Mouse (Mus musculus) forebrain, embryonic 12.5 days (tissue): ENCODE measurements around the gene Ptprg. TPM values are rescaled to one million over a fixed set of nuclear protein-coding genes. Genes with fewer than 3 reads are reported as not detected.

Experiments used
- ATAC-seq: fragments of 200-750 bp; cut with Nextera tagmentation; 2 replicates; pipeline ENCODE4 v1.8.0; 2017; ENCODE audit warnings: moderate TSS enrichment; ENCODE audit not compliant: low FRiP score
- H3K27ac ChIP-seq: fragments of 300-500 bp; sonication (generic); 2 replicates; pipeline ENCODE4 v1.5.1; 2016; ENCODE audit warnings: mild to moderate bottlenecking
- H3K27me3 ChIP-seq: fragments of 300-500 bp; sonication (generic); 2 replicates; pipeline ENCODE4 v1.6.1; 2016; ENCODE audit warnings: mild to moderate bottlenecking
- H3K36me3 ChIP-seq: fragments of 300-500 bp; sonication (generic); replicated peaks from 2 replicates; pipeline ENCODE4 v1.6.1; 2016; ENCODE audit warnings: mild to moderate bottlenecking
- H3K4me1 ChIP-seq: fragments of 300-500 bp; sonication (generic); 2 replicates; pipeline ENCODE4 v1.6.1; 2016
- H3K4me2 ChIP-seq: fragments of 300-500 bp; sonication (generic); 2 replicates; pipeline ENCODE4 v1.6.1; 2016; ENCODE audit warnings: mild to moderate bottlenecking, moderate library complexity
- H3K4me3 ChIP-seq: fragments of 300-500 bp; sonication (generic); replicated peaks from 2 replicates; pipeline ENCODE4 v1.5.1; 2016; ENCODE audit warnings: mild to moderate bottlenecking
- H3K9ac ChIP-seq: fragments of 300-500 bp; sonication (generic); 2 replicates; pipeline ENCODE4 v1.6.1; 2016; ENCODE audit warnings: mild to moderate bottlenecking
- H3K9me3 ChIP-seq: fragments of 300-500 bp; sonication (generic); 2 replicates; pipeline ENCODE4 v1.6.1; 2016
- WGBS: fragments of 180-500 bp; shearing (Covaris S2); methylation state at CpG from one replicate; pipeline ENCODE4 v1.1.7; 2016; 5-methylcytosine and 5-hydroxymethylcytosine counted together
- polyA plus RNA-seq: library from polyadenylated mRNA; unstranded; fragments of >200 nt; fragmentation: Nextera tagmentation; extraction: Ambion mirVana; gene quantifications from 2 replicates; pipeline ENCODE4 v1.2.1, GENCODE M21; 2016

Gene Ptprg
- polyA plus RNA-seq, 1 experiment from 2014 or later: 44.9 TPM

DNA sequence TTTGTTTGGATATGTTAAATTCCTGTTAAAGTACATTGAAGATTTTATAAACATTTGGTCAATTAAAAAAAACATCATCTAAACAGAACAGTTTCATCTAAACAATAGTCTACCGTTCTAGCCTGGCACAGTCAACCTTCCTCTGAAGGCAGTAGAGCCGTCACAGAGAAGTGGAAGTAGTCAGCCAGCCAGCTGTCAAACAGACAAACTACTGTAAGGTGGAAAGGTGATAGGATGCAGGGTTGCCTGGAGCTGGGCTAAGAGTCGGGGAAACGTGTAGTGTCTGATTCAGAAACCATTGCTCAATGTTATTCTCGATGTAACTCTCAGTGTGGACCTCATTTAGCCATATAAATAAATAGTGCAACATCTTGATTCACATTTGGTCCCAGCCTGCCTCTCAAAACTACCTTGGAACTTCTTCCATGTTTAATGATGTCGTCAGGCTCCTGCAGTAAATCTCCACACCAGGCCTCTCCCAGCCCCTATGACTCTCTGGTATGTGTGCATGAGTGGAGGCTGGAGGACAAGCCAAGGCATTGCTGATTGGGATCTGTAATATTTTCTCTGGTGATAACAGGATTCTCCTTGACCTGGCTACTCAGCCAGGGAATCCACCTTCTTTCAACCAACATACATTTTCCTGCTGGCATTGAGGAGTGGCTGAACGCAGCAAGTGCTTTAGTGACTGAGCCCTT lies 178.0 kb downstream of the Ptprg start:
- H3K27me3 ChIP-seq: no peaks in the 10 kb centered on the region
- H3K4me1 ChIP-seq: no peaks in the 10 kb centered on the region
- no peak overlapping the region for H3K4me3 ChIP-seq
- no peaks in the 10 kb centered on the region for H3K36me3 ChIP-seq
- H3K9ac ChIP-seq: no peak overlapping the region
- H3K4me2 ChIP-seq: no peak overlapping the region
- WGBS: 83% methylated on average over 7 of the region's 7 CpGs
- no peaks in the 10 kb centered on the region for H3K9me3 ChIP-seq
- H3K27ac ChIP-seq: no peak overlapping the region
- ATAC-seq: no peak

DNA sequence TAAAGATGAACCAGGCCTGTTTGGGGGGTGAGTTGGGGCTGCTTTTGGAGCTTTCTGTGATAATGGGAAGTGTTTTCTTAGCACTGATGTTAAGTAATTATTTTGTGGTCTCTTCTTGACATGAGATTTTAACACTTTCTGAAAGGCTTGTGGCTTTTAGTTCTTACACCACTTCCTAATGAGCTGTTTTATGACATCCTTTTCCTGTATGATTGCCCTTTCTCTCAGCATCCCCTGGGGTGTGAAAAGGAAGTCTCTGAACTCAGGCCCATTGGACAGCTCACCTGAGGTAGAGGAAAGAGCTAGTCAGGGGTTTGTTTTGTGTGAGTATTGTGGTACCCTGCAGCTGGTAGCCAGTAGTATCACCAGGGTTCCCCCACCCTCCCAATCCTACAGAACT lies 179.0 kb downstream of the Ptprg start:
- no peak overlapping the region for H3K9ac ChIP-seq
- H3K9me3 ChIP-seq: no peaks in the 10 kb centered on the region
- no peak for ATAC-seq
- H3K4me2 ChIP-seq: no peak overlapping the region
- no peak overlapping the region for H3K27ac ChIP-seq
- H3K4me3 ChIP-seq: no peak overlapping the region
- no peaks in the 10 kb centered on the region for H3K36me3 ChIP-seq
- no peaks in the 10 kb centered on the region for H3K4me1 ChIP-seq
- no peaks in the 10 kb centered on the region for H3K27me3 ChIP-seq

DNA sequence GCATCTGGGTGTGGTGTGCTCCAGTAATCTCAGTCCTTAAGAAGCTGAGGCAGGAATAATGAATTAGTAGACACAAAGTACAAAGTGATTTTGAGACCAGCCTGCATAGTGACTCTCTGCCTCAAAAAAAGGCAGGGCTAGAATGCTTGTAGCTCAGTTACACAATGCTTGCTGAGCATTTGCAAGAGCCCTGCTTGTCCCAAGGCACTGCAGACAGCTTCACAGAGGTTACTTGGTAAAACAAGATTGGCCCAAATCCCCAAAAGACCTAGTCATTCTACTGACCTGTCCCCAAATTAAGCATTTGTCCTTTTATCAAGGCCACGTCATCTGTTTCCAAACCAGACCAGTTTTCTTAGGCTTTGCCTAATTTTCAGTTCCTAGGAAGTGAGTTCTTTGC lies 190.4 kb downstream of the Ptprg start:
- ATAC-seq: no peak
- 91% methylated on average over 1 of the region's 1 CpGs for WGBS

DNA sequence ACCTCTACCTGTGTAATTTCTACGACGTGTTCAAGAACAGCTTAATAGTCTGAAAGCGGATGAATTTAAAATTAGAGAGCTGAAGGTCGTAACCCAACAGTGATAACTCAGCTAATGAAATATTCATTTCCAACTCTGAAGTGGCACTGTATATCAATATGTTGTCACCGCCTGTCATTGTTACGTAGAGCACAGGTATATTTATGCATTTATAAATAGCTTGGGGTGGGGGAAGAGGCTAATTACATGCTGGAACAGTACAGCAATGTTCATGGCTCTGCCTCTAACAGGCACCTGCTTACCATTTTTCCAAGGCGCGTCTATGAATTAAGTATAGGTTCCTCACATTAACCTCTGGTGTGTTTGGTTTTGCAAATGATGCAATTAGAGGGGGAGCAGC lies 199.3 kb downstream of the Ptprg start:
- Histone ChIP-seq H3K4me2 (no peak overlapping the region), H3K27me3 (no peaks in the 10 kb centered on the region), H3K9ac (no peak overlapping the region), H3K36me3 (no peaks in the 10 kb centered on the region), H3K4me1 (peaks cover 10% of the 10 kb centered on the region), H3K4me3 (no peak overlapping the region), H3K27ac (no peak overlapping the region), H3K9me3 (no peaks in the 10 kb centered on the region)
- 71% methylated on average over 8 of the region's 8 CpGs for WGBS
- ATAC-seq: peak; percentile 64; the same call in 1 of the 2 replicates

More for the DNA sequence above, 190.4 kb downstream of the Ptprg start:
- no peaks in the 10 kb centered on the region for H3K4me1 ChIP-seq
- H3K4me2 ChIP-seq: no peak overlapping the region
- H3K36me3 ChIP-seq: no peaks in the 10 kb centered on the region
- no peak overlapping the region for H3K4me3 ChIP-seq
- no peaks in the 10 kb centered on the region for H3K9me3 ChIP-seq
- no peaks in the 10 kb centered on the region for H3K27me3 ChIP-seq
- H3K9ac ChIP-seq: no peak overlapping the region
- H3K27ac ChIP-seq: no peak overlapping the region

DNA sequence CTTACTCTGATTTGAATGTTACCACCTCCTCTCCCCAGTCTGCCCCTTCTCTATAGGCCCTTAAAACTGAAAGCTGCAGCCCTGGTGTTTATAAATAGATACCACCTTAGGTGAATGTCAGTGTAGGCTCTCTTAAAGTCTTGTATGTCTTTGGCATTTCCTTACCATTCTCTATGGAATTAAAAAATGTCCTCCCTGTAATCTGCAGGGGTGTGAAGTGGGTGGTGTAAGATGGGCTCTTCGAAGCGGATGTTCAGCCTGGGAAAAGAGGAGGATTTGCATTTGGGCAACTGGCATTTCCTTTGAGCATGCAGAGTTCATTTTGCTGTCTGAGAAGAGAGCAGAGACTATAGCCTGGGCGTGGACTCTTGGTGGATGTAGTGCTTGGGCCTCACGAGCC lies 201.3 kb downstream of the Ptprg start:
- H3K4me1 ChIP-seq: peaks cover 10% of the 10 kb centered on the region
- no peak overlapping the region for H3K27ac ChIP-seq
- H3K36me3 ChIP-seq: no peaks in the 10 kb centered on the region
- H3K9me3 ChIP-seq: no peaks in the 10 kb centered on the region
- H3K4me2 ChIP-seq: no peak overlapping the region
- H3K27me3 ChIP-seq: no peaks in the 10 kb centered on the region
- WGBS: 85% methylated on average over 4 of the region's 4 CpGs
- ATAC-seq: no peak
- no peak overlapping the region for H3K4me3 ChIP-seq
- no peak overlapping the region for H3K9ac ChIP-seq

DNA sequence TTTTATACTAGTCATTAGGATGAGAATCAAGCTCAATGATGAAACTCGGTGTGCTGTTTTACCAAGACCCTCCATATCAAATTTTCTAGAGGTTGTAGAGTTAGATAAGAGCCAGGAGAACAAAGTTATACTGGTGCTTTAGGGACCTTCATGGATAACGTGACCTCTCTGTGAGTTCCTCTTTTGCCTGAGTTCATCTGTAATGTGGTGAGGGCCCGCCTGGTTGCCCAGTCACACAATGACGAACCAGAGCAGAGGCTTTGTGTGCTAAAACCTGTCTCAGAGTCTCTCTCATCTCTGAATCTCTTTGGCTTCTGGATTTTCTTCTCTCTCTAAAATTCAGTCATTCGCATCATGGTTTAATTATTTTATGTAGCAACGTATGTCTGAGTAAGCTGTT lies 204.9 kb downstream of the Ptprg start:
- Histone ChIP-seq H3K9ac (no peak overlapping the region), H3K27ac (no peak overlapping the region), H3K27me3 (no peaks in the 10 kb centered on the region), H3K9me3 (no peaks in the 10 kb centered on the region), H3K36me3 (no peaks in the 10 kb centered on the region), H3K4me2 (no peak overlapping the region), H3K4me1 (peaks cover 12% of the 10 kb centered on the region), H3K4me3 (no peak overlapping the region)
- 83% methylated on average over 6 of the region's 6 CpGs for WGBS
- ATAC-seq: no peak

DNA sequence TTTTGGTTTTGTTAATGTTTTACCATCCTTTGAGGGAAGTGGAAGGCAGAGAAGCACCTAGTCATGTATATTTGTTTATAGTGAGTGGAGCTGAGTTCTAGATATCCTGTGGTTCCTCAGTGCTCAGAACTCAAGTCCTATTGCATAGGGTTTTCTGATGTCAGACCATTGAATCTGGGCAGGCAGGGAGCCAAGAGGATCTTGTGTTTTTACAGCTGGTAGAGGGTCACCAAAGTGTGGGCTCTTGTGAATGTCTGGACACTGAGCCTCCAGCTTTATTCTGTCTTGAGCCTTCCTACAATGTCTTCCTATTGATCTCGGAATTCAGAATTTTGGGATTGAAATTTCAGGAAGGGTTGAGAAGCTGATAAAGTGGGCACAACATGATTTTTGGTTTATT lies 206.0 kb downstream of the Ptprg start:
- 0 out of 2 replicates have a peak, but pooled peaks cover 2% of the 10 kb centered on the region for H3K4me1 ChIP-seq
- 84% methylated on average over 1 of the region's 1 CpGs for WGBS
- H3K9me3 ChIP-seq: no peaks in the 10 kb centered on the region
- H3K4me3 ChIP-seq: no peak overlapping the region
- no peak overlapping the region for H3K27ac ChIP-seq
- H3K27me3 ChIP-seq: no peaks in the 10 kb centered on the region
- H3K36me3 ChIP-seq: no peaks in the 10 kb centered on the region
- no peak overlapping the region for H3K9ac ChIP-seq
- no peak for ATAC-seq
- no peak overlapping the region for H3K4me2 ChIP-seq

DNA sequence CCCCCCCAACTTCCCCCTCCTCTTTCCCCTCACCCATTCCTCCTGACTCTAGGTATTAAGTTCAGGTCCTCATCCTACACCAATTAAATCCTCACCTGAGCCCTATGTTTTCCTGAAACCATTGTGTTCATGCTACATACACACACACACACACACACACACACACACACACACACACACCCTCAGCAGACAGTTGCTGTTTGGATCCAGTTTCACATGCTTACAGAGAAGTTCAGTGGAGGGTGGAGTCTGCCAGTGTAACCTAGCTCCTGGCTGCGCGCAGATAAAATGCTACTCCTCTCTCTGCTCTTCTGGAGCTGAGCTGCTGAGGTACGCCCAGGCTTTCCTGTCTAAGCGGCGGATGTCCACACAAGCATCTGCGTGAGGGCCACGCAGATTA lies 209.7 kb downstream of the Ptprg start:
- WGBS: 74% methylated on average over 7 of the region's 7 CpGs
- ATAC-seq: no peak
- no peak overlapping the region for H3K27ac ChIP-seq
- H3K9me3 ChIP-seq: no peaks in the 10 kb centered on the region
- H3K4me2 ChIP-seq: no peak overlapping the region
- no peak overlapping the region for H3K9ac ChIP-seq
- H3K4me1 ChIP-seq: peaks cover 11% of the 10 kb centered on the region
- H3K4me3 ChIP-seq: no peak overlapping the region
- H3K27me3 ChIP-seq: no peaks in the 10 kb centered on the region
- H3K36me3 ChIP-seq: no peaks in the 10 kb centered on the region

DNA sequence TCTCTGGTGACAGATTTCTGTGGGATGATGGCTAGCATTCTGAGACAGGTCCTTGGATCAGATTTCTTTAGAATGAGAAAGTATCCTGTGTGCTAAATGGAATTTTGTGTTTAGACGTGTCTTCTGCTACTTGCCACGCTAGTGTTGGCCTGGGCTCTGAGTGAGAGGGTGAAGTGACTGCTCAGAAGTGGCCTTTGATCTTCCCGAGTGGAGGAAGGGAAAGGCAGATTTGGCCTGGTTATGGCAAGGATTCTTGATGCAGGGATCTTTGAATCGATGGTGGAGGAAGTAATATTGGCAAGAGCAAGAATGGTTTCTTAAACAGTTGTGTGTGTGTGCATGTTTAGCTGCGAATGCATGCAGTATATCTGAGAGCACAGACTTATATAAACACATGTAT lies 219.4 kb downstream of the Ptprg start:
- 77% methylated on average over 5 of the region's 5 CpGs for WGBS
- H3K4me2 ChIP-seq: no peak overlapping the region
- no peak overlapping the region for H3K27ac ChIP-seq
- no peaks in the 10 kb centered on the region for H3K36me3 ChIP-seq
- H3K4me1 ChIP-seq: peaks cover 33% of the 10 kb centered on the region
- H3K9ac ChIP-seq: no peak overlapping the region
- H3K4me3 ChIP-seq: no peak overlapping the region
- H3K9me3 ChIP-seq: no peaks in the 10 kb centered on the region
- no peaks in the 10 kb centered on the region; the same call in 1 of the 2 replicates for H3K27me3 ChIP-seq
- no peak for ATAC-seq

DNA sequence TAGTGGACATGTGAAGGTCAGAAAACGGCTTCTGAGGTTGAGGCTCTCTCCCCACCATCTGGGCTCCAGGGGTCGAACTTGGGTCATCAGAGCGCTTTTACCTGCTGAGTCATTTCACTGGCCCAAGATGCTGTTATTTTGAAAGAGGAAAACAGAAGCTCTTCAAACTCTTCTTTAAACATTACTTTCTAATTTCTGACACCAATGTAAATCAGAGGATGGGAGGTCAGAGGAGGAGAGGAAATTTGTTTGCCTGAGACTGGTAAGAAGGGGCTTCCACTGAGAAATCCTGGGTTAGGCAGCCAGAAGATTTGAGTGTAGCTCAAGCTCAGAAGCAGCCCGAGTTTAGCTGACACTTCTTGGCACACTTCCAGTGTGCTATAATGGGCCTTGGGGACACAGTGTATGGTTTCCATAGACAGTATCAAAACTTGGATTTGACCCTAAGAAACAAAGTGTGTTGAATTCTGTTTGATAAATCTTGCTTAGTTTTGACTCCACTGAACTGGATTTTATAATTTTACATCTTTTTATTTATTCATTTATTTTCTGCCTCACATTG lies 221.2 kb downstream of the Ptprg start:
- H3K36me3 ChIP-seq: no peaks in the 10 kb centered on the region
- H3K9ac ChIP-seq: no peak overlapping the region
- no peak for ATAC-seq
- H3K27ac ChIP-seq: no peak overlapping the region
- no peak overlapping the region for H3K4me3 ChIP-seq
- no peaks in the 10 kb centered on the region; the same call in 1 of the 2 replicates for H3K27me3 ChIP-seq
- WGBS: 44% methylated on average over 4 of the region's 4 CpGs
- peaks cover 30% of the 10 kb centered on the region for H3K4me1 ChIP-seq
- no peak overlapping the region for H3K4me2 ChIP-seq
- no peaks in the 10 kb centered on the region for H3K9me3 ChIP-seq

DNA sequence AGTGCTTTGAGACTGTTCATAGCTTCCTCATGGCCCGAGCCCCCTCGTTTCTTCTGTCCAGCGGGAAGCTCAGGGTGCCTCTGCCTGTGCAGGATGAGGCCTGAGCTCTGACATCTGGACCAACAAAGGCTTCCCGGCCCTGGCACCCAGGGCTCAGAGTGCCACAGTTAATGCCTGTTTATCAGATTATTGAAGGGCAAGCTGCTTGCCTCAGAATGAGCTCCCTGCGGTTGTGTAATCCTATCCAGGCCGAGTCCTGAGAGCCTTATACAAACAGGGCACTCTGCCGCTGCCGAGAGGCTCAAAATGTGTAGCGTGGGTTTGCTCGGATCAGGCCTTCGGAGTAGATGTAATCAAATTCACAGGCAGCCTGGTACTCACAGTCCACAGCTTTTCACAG lies 221.9 kb downstream of the Ptprg start:
- no peaks in the 10 kb centered on the region for H3K36me3 ChIP-seq
- H3K9ac ChIP-seq: no peak overlapping the region
- WGBS: 8% methylated on average over 11 of the region's 11 CpGs
- H3K4me1 ChIP-seq: peaks cover 30% of the 10 kb centered on the region
- peak overlapping the region; percentile 13 for H3K4me2 ChIP-seq
- no peak overlapping the region for H3K4me3 ChIP-seq
- no peaks in the 10 kb centered on the region; the same call in 1 of the 2 replicates for H3K27me3 ChIP-seq
- H3K27ac ChIP-seq: peak overlapping the region; percentile 42; the same call in 1 of the 2 replicates
- H3K9me3 ChIP-seq: no peaks in the 10 kb centered on the region
- ATAC-seq: 0 out of 2 replicates have a peak, but pooled peaks have one; percentile 51

DNA sequence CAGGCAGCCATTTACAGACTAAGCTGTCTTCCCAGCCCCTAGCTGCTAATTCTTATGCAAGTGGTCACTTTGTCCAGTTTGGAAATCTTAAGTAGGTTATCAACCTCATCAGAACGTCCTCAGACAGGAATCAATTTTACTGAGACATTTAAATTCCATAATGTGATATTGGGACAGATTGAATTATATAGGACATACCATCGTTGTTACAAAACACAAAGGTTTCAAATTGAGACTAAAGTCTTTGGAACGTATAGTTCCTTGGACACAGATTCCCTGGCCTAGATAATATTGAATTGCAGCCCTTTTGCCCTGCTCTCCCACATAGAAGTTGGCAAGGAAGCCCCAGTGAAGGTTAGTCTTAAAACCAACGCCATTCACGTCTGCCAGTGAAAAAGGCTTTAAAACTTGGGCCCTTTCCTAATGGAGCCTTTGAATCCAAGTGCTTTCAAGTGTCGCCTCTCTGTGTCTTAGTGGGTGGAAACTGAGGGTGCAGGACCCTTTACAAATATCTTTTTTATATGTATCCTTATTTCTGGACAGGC lies 222.7 kb downstream of the Ptprg start:
- no peaks in the 10 kb centered on the region for H3K9me3 ChIP-seq
- no peak overlapping the region for H3K4me3 ChIP-seq
- H3K4me1 ChIP-seq: peaks cover 26% of the 10 kb centered on the region
- no peak for ATAC-seq
- 69% methylated on average over 6 of the region's 6 CpGs for WGBS
- no peaks in the 10 kb centered on the region; the same call in 1 of the 2 replicates for H3K27me3 ChIP-seq
- H3K36me3 ChIP-seq: no peaks in the 10 kb centered on the region
- H3K4me2 ChIP-seq: no peak overlapping the region
- no peak overlapping the region for H3K27ac ChIP-seq
- no peak overlapping the region for H3K9ac ChIP-seq

DNA sequence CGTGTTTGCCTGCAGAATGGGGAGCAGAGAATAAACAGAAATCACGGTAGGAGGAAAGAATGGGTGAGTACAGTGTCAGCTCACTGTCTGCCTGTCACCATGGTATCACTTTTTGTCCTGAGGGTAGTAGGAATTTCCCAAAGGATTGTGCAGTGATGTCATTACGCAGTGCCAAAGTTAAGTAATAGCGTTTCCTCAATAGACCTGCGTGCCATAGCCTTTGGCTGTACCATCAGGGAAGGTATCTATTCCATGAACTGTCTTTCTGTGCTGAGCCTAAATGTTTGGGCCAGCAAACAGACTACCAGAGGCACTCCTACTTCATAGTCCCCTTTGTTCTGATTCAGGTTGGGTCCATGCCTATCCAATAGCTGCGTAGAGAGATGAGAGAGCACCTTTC lies 223.2 kb downstream of the Ptprg start:
- WGBS: 87% methylated on average over 6 of the region's 6 CpGs
- no peak for ATAC-seq
- no peaks in the 10 kb centered on the region for H3K9me3 ChIP-seq
- H3K27ac ChIP-seq: no peak overlapping the region
- H3K4me3 ChIP-seq: no peak overlapping the region
- no peak overlapping the region for H3K9ac ChIP-seq
- H3K27me3 ChIP-seq: no peaks in the 10 kb centered on the region; the same call in 1 of the 2 replicates
- H3K36me3 ChIP-seq: no peaks in the 10 kb centered on the region
- no peak overlapping the region for H3K4me2 ChIP-seq
- peaks cover 28% of the 10 kb centered on the region for H3K4me1 ChIP-seq
